Mouse (Mus musculus): ENCODE data around the gene Casp6. TPM values are rescaled to one million over a fixed set of nuclear protein-coding genes. Genes with fewer than 3 reads are reported as not detected.
A peak's percentile ranks its signal among the peaks of the same experiment; 100 is the strongest.

Gene Casp6
- total and polyA plus RNA-seq, 2 experiments from 2014 or later = 20.8 to 48.7 TPM

DNA sequence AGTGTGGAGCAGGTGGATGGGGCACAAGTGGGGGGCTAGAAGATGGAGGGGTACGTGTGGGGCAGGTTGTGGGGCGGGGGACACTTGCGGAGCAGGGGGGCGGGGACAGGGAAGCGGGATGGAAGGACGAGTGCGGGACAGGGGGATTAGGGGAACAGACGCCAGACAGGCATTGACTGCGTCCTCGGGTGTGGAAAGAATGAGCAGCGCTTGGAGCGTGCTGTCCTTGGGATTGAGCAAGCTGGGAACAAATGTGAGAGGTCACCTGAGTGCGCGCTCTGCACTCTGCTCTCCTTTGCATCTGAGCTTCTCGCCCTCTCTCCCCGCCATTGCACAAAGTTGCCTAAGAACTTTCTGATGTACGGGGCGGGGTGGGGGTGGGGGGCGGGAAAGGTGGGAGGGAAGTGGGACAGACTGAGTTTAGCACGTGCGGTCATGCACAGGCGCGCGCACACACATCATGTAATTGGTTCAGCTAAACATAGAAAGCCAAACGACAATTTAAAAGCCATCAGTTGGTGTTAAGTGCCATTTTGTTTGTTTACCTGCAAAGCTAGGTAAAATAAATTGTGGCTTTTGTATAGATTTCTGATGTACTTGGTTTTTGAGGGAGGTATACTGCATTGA lies 22.0 kb upstream of the Casp6 start:
- no peaks in the 10 kb centered on the region for H3K27me3 ChIP-seq (ENCODE audit: control insufficient read depth, insufficient read depth, low read length)
- no peaks in the 10 kb centered on the region for H3K4me1 ChIP-seq (ENCODE audit: control insufficient read depth, insufficient read depth)
- DNase-seq (ENCODE audit: low spot score) (peak; percentile 71), ATAC-seq (ENCODE audit: insufficient read depth, low read depth) (peak; percentile 66)
- no peaks in the 10 kb centered on the region for H3K36me3 ChIP-seq (replicated peaks; ENCODE audit: control insufficient read depth, insufficient read depth, low read length)
- under 1% methylated on average over 24 of the region's 25 CpGs for WGBS
- peak overlapping the region; percentile 66 for H3K27ac ChIP-seq (ENCODE audit: low read depth)
- H3K9ac ChIP-seq (replicated peaks; ENCODE audit: low read depth, low read length) = peak overlapping the region; percentile 58
- TF ChIP-seq EP300 (IDR thresholded peaks at IDR 0.05; ENCODE audit: low read depth) (no peak), CTCF (IDR thresholded peaks at IDR 0.05; ENCODE audit: low read depth) (no peak)
- H3K4me2 ChIP-seq (ENCODE audit: low read depth, low read length) = peak overlapping the region; percentile 90
- H3K4me3 ChIP-seq (ENCODE audit: low read depth, low read length) = peak overlapping the region; percentile 60
- no peaks in the 10 kb centered on the region for H3K9me3 ChIP-seq (replicated peaks; ENCODE audit: control insufficient read depth, low read length)

DNA sequence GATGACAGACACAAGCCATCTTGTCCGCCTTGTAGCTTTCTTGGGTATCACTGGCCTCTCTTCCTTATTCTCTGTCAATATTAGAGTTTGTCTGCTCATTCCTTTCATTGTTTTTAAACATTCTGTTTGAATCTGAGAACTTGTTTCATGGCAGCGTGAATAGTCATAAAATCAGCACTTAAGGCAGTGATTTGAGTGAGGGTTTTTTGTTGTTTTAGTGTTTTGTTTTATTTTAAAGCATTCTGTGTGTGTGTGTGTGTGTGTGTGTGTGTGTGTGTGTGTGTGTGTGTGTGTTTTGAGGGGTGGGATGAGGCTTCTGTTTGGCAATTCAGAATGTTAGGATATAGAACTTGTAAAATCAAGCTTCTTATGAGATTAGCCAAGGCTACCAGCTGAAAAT lies 21.3 kb upstream of the Casp6 start:
- Histone ChIP-seq H3K27me3 (ENCODE audit: control insufficient read depth, insufficient read depth, low read length) (no peaks in the 10 kb centered on the region), H3K9me3 (replicated peaks; ENCODE audit: control insufficient read depth, low read length) (no peaks in the 10 kb centered on the region), H3K4me2 (ENCODE audit: low read depth, low read length) (peak overlapping the region; percentile 90), H3K4me3 (ENCODE audit: low read depth, low read length) (no peak overlapping the region), H3K4me1 (ENCODE audit: control insufficient read depth, insufficient read depth) (no peaks in the 10 kb centered on the region), H3K9ac (replicated peaks; ENCODE audit: low read depth, low read length) (no peak overlapping the region), H3K36me3 (replicated peaks; ENCODE audit: control insufficient read depth, insufficient read depth, low read length) (no peaks in the 10 kb centered on the region), H3K27ac (ENCODE audit: low read depth) (no peak overlapping the region)
- no peak for DNase-seq (ENCODE audit: low spot score)
- no peak for TF ChIP-seq CTCF (IDR thresholded peaks at IDR 0.05; ENCODE audit: low read depth)
- no peak for TF ChIP-seq EP300 (IDR thresholded peaks at IDR 0.05; ENCODE audit: low read depth)
- WGBS = 83% methylated on average over 2 of the region's 2 CpGs
- no peak for ATAC-seq (ENCODE audit: insufficient read depth, low read depth)

DNA sequence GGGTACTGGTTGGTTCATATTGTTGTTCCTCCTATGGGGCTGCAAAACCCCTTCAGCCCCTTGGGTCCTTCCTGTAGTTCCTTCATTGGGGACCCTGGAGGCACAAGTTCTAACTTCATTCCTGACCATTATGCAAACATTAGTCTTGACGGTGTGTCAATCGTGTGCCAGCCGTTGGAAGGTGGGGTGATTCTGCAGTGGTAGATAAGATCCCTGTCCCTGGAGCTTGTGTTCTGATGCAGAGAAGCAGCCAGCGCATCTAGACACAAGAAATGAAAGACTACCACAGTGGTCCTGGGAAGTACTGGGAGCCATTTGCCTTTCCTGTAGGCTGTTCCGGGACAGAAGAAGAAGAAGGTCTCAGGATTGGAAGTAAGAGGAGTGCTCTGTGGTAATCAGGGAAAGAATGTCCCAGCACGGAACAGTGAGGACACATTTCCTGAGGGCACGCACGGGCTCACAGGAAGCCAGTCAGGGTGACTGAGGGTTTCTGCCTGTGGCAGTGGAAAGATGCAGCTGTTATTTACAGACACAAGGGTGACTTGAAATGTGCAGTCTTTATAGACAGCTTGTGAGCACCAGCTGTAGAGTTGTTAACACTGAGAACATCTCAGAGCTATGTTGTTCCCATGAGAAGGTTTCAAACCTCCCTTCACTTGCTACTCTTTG lies 20.2 kb upstream of the Casp6 start:
- no peak for ATAC-seq (ENCODE audit: insufficient read depth, low read depth)
- no peak overlapping the region; the same call in 1 of the 2 replicates for H3K9ac ChIP-seq (replicated peaks; ENCODE audit: low read depth, low read length)
- H3K36me3 ChIP-seq (replicated peaks; ENCODE audit: control insufficient read depth, insufficient read depth, low read length) = no peaks in the 10 kb centered on the region
- no peaks in the 10 kb centered on the region for H3K27me3 ChIP-seq (ENCODE audit: control insufficient read depth, insufficient read depth, low read length)
- H3K4me3 ChIP-seq (ENCODE audit: low read depth, low read length) = no peak overlapping the region
- peak overlapping the region; percentile 38; the same call in 1 of the 2 replicates for H3K27ac ChIP-seq (ENCODE audit: low read depth)
- TF ChIP-seq EP300 (IDR thresholded peaks at IDR 0.05; ENCODE audit: low read depth) = no peak
- TF ChIP-seq CTCF (IDR thresholded peaks at IDR 0.05; ENCODE audit: low read depth) = no peak
- no peaks in the 10 kb centered on the region for H3K9me3 ChIP-seq (replicated peaks; ENCODE audit: control insufficient read depth, low read length)
- H3K4me2 ChIP-seq (ENCODE audit: low read depth, low read length) = no peak overlapping the region
- DNase-seq (ENCODE audit: low spot score) = peak; percentile 16
- H3K4me1 ChIP-seq (ENCODE audit: control insufficient read depth, insufficient read depth) = no peaks in the 10 kb centered on the region
- WGBS = 42% methylated on average over 8 of the region's 8 CpGs

DNA sequence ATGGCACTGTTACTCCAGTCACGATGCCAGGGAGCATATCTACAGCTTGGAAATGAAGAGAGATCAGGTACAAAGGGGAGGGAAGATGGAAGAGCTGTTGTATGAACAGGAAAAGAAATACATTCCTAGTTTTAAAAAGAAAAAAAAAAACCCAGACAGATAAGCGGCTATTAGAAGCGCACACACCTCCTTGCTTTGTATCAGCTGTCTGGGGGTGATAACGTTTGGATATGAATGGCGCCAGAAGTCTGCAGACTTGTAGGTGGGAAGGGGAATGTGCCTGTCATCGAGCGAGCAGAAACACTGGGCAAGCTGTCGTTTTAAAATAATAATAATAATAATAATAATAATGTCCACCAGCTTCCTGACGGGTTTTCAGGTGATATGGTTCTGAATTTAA lies 15.6 kb upstream of the Casp6 start:
- peaks cover 7% of the 10 kb centered on the region; the same call in 1 of the 2 replicates for H3K36me3 ChIP-seq (replicated peaks; ENCODE audit: control insufficient read depth, insufficient read depth, low read length)
- no peaks in the 10 kb centered on the region for H3K4me1 ChIP-seq (ENCODE audit: control insufficient read depth, insufficient read depth)
- DNase-seq (ENCODE audit: low spot score) (no peak), ATAC-seq (ENCODE audit: insufficient read depth, low read depth) (no peak)
- H3K9me3 ChIP-seq (replicated peaks; ENCODE audit: control insufficient read depth, low read length) = no peaks in the 10 kb centered on the region
- H3K4me3 ChIP-seq (ENCODE audit: low read depth, low read length) = no peak overlapping the region
- 32% methylated on average over 9 of the region's 9 CpGs for WGBS
- no peak overlapping the region for H3K4me2 ChIP-seq (ENCODE audit: low read depth, low read length)
- H3K9ac ChIP-seq (replicated peaks; ENCODE audit: low read depth, low read length) = no peak overlapping the region
- no peaks in the 10 kb centered on the region for H3K27me3 ChIP-seq (ENCODE audit: control insufficient read depth, insufficient read depth, low read length)
- no peak overlapping the region for H3K27ac ChIP-seq (ENCODE audit: low read depth)
- TF ChIP-seq EP300 (IDR thresholded peaks at IDR 0.05; ENCODE audit: low read depth) (no peak), CTCF (IDR thresholded peaks at IDR 0.05; ENCODE audit: low read depth) (no peak)

DNA sequence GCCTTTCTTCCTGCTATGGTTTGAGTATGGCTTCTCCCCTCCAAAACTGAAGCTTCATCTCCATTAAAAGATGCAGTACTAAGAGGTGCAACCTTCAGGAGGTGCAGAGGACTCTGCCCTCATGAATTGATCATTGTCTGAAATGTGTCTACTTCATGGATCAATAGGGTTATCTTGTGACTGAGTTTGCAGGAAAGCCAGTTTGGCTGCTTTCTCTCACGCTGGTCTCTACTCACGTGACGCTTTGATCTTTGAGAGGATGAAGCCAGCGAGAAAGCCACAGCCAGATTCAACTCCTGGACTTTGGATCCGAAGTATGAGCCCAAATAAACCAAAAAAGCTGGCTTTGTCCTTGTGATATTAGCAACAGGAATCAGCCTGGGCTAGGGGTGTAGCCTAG lies 14.8 kb upstream of the Casp6 start:
- H3K36me3 ChIP-seq (replicated peaks; ENCODE audit: control insufficient read depth, insufficient read depth, low read length) = peaks cover 10% of the 10 kb centered on the region; the same call in 1 of the 2 replicates
- no peaks in the 10 kb centered on the region for H3K4me1 ChIP-seq (ENCODE audit: control insufficient read depth, insufficient read depth)
- H3K27ac ChIP-seq (ENCODE audit: low read depth) = no peak overlapping the region
- H3K9me3 ChIP-seq (replicated peaks; ENCODE audit: control insufficient read depth, low read length) = no peaks in the 10 kb centered on the region
- H3K27me3 ChIP-seq (ENCODE audit: control insufficient read depth, insufficient read depth, low read length) = no peaks in the 10 kb centered on the region
- TF ChIP-seq CTCF (IDR thresholded peaks at IDR 0.05; ENCODE audit: low read depth) = no peak
- no peak for TF ChIP-seq EP300 (IDR thresholded peaks at IDR 0.05; ENCODE audit: low read depth)
- no peak overlapping the region for H3K4me3 ChIP-seq (ENCODE audit: low read depth, low read length)
- no peak for ATAC-seq (ENCODE audit: insufficient read depth, low read depth)
- H3K4me2 ChIP-seq (ENCODE audit: low read depth, low read length) = no peak overlapping the region
- WGBS = 81% methylated on average over 5 of the region's 5 CpGs
- H3K9ac ChIP-seq (replicated peaks; ENCODE audit: low read depth, low read length) = no peak overlapping the region
- no peak for DNase-seq (ENCODE audit: low spot score)
